Mouse (Mus musculus): ENCODE measurements around the gene Yy1. TPM values are rescaled to one million over a fixed set of nuclear protein-coding genes. Genes with fewer than 3 reads are reported as not detected.

Gene Yy1
- polyA plus RNA-seq, 1 experiment from 2014 or later: 11.7 TPM

GRCm38 (mm10) chr12:108759266-108759665 is 33.5 kb upstream of the Yy1 start:
- Histone ChIP-seq H3K4me2 (no peak overlapping the region), H3K4me3 (no peak overlapping the region), H3K27me3 (replicated peaks) (no peaks in the 10 kb centered on the region), H3K36me3 (no peaks in the 10 kb centered on the region), H3K4me1 (peaks cover 25% of the 10 kb centered on the region), H3K9ac (no peak overlapping the region), H3K9me3 (no peaks in the 10 kb centered on the region), H3K27ac (replicated peaks) (no peak overlapping the region)
- 74% methylated on average over 11 of the region's 11 CpGs for WGBS
- ATAC-seq (ENCODE audit: extremely low read depth, insufficient number of reproducible peaks, low FRiP score, low TSS enrichment): no peak

GRCm38 (mm10) chr12:108760016-108760415 is 32.8 kb upstream of the Yy1 start:
- 50% methylated on average over 6 of the region's 6 CpGs for WGBS
- H3K4me1 ChIP-seq: peaks cover 25% of the 10 kb centered on the region
- no peak for ATAC-seq (ENCODE audit: extremely low read depth, insufficient number of reproducible peaks, low FRiP score, low TSS enrichment)

GRCm38 (mm10) chr12:108760500-108761020 is 32.2 kb upstream of the Yy1 start:
- Histone ChIP-seq H3K27ac (replicated peaks) (no peak overlapping the region), H3K36me3 (no peaks in the 10 kb centered on the region), H3K4me1 (peaks cover 25% of the 10 kb centered on the region), H3K4me3 (no peak overlapping the region), H3K27me3 (replicated peaks) (no peaks in the 10 kb centered on the region), H3K4me2 (no peak overlapping the region), H3K9me3 (no peaks in the 10 kb centered on the region), H3K9ac (no peak overlapping the region)
- no peak for ATAC-seq (ENCODE audit: extremely low read depth, insufficient number of reproducible peaks, low FRiP score, low TSS enrichment)
- WGBS: 58% methylated on average over 9 of the region's 9 CpGs

More at GRCm38 (mm10) chr12:108760016-108760415, 32.8 kb upstream of the Yy1 start:
- no peaks in the 10 kb centered on the region for H3K27me3 ChIP-seq (replicated peaks)
- no peak overlapping the region for H3K4me3 ChIP-seq
- no peaks in the 10 kb centered on the region for H3K36me3 ChIP-seq
- H3K27ac ChIP-seq (replicated peaks): no peak overlapping the region
- H3K9ac ChIP-seq: no peak overlapping the region
- no peaks in the 10 kb centered on the region for H3K9me3 ChIP-seq
- H3K4me2 ChIP-seq: no peak overlapping the region

- Histone ChIP-seq H3K27me3 (replicated peaks) (no peaks in the 10 kb centered on the region), H3K27ac (replicated peaks) (no peak overlapping the region; the same call in 1 of the 2 replicates), H3K4me3 (no peak overlapping the region), H3K36me3 (no peaks in the 10 kb centered on the region), H3K4me1 (peaks cover 32% of the 10 kb centered on the region), H3K9ac (no peak overlapping the region), H3K4me2 (no peak overlapping the region), H3K9me3 (no peaks in the 10 kb centered on the region)
- 45% methylated on average over 4 of the region's 4 CpGs for WGBS
- ATAC-seq (ENCODE audit: extremely low read depth, insufficient number of reproducible peaks, low FRiP score, low TSS enrichment): no peak
These were observed 31.6 kb upstream of the Yy1 start for GRCm38 (mm10) chr12:108761209-108761608.

DNA sequence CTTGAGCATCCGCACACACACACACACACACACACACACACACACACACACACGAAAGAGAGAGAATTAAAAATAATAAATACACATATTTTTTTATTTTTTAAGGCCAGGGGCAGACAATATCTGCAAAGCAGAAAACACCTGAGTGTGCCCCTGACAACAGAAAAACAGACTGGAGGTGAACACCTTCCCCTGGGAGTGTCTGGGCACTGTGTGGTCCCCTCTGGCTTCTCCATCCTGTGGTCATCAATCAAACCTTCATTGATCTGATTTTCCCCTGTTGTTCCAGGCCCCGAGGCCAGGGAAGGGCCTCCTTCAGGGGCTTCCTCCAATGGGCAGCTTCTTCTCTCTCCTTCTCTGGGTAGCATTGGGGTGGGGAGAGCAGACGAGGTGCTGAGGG is 31.1 kb upstream of the Yy1 start:
- Histone ChIP-seq H3K4me1 (peaks cover 36% of the 10 kb centered on the region), H3K9ac (no peak overlapping the region), H3K36me3 (no peaks in the 10 kb centered on the region), H3K4me3 (no peak overlapping the region), H3K27me3 (replicated peaks) (no peaks in the 10 kb centered on the region), H3K4me2 (no peak overlapping the region), H3K27ac (replicated peaks) (no peak overlapping the region), H3K9me3 (no peaks in the 10 kb centered on the region)
- no peak for ATAC-seq (ENCODE audit: extremely low read depth, insufficient number of reproducible peaks, low FRiP score, low TSS enrichment)
- 62% methylated on average over 4 of the region's 4 CpGs for WGBS

DNA sequence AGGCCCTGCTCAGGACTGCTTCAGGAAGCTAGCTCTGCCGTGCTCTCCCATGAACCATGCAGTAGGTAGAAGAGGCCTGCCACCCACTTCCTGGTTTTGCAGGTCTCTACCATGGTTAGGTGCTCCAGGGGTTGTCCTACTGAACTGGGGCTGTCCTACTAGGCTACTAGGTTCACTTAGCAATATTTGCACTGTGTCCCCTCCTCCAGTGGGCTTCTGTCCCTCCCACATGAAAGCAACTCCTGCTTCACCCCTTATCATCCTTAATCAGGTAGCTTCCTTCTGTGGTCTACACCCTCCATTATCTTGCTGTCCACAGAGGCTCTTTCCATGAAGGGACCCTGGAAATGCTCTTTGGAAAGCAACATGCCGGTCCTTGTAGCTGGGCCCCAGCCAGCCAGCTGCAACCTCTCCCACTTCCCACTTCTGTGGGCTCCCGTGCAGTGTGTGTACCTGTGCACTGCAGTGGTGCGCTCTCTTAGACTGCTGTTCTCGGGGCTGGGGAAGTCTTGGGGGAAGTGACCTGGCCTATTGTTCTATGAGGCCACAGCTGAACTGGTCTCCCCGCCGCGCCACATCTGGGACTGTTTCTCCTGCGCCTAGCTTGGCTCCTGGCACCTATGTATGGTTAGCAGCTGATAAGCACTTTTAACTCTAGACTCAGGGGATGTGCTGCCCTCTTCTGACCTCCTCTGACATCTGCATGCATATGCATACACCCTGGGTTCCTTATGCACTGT is 29.5 kb upstream of the Yy1 start:
- peak; percentile 56; the same call in 1 of the 2 replicates for ATAC-seq (ENCODE audit: extremely low read depth, insufficient number of reproducible peaks, low FRiP score, low TSS enrichment)
- Histone ChIP-seq H3K36me3 (no peaks in the 10 kb centered on the region), H3K27me3 (replicated peaks) (no peaks in the 10 kb centered on the region), H3K9me3 (no peaks in the 10 kb centered on the region), H3K9ac (no peak overlapping the region), H3K27ac (replicated peaks) (no peak overlapping the region), H3K4me3 (no peak overlapping the region), H3K4me1 (peaks cover 36% of the 10 kb centered on the region), H3K4me2 (0 out of 2 replicates have a peak overlapping the region, but pooled peaks have one; percentile 18)
- 45% methylated on average over 9 of the region's 9 CpGs for WGBS

DNA sequence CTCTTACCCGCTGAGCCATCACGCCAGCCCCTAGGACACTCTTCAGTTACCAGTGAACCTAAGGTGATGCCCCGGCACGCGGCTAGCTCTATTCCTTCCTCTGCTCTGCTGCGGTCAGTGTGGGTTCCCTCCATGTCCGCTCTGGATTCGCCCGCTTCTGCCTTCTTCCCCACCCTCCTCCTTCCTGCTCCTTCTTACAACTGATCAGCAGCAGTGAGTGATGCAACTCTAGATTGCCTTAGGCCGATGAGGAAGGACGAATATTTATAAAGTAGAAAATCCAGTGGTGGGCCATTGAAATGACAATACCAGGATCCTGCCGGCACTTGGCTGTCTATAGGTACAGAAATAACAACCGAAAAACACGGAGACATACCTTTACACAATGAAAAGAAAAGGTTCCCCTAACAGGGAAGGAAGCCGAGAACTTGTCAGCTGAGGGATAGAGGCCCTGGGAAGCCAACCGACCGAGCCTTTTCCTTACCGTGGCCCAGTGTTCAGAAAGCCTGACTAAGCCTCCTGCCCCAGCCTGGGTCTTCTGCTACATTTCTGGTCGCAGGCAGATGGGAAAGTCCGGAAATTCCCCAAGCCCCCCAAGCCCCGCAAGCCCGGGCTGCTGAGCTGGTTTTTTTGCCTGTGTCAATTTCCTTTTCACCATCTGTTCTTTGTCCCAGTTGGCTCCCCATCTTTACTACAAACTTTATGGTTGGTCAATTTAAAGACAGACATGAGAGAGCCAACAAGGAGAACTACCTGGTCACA is 27.7 kb upstream of the Yy1 start:
- H3K4me3 ChIP-seq: peak overlapping the region; percentile 49
- peak overlapping the region; percentile 82 for H3K27ac ChIP-seq (replicated peaks)
- ATAC-seq (ENCODE audit: extremely low read depth, insufficient number of reproducible peaks, low FRiP score, low TSS enrichment): no peak
- H3K4me1 ChIP-seq: peaks cover 31% of the 10 kb centered on the region
- H3K9me3 ChIP-seq: no peaks in the 10 kb centered on the region
- H3K4me2 ChIP-seq: peak overlapping the region; percentile 68
- 70% methylated on average over 22 of the region's 22 CpGs for WGBS
- H3K36me3 ChIP-seq: no peaks in the 10 kb centered on the region
- no peaks in the 10 kb centered on the region for H3K27me3 ChIP-seq (replicated peaks)
- peak overlapping the region; percentile 71 for H3K9ac ChIP-seq

DNA sequence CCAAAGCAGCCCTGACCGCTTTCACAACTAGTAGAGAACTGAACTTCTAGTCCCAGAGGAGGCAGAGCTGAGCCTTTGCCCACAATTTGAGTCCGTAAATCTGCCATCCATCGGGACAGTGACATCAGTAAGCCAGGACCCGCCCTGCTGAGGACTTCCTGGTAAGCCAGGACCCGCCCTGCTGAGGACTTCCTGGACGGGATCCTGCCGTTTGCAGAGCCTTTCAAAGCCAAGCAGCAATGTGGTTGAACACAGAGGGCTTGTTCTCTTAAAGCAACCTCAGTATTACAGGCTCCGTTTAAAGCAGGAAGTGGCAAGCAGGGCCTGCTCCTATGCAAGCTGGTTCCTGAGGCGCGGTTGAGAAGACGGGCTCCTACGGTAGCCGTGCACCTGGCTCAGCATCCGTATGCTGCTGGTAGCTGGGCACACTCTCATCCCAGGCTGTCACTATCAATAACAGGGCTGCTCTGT is 27.0 kb upstream of the Yy1 start:
- Histone ChIP-seq H3K9ac (peak overlapping the region; percentile 71), H3K36me3 (no peaks in the 10 kb centered on the region), H3K4me1 (peaks cover 27% of the 10 kb centered on the region), H3K27me3 (replicated peaks) (no peaks in the 10 kb centered on the region), H3K9me3 (no peaks in the 10 kb centered on the region), H3K27ac (replicated peaks) (peak overlapping the region; percentile 82), H3K4me3 (peak overlapping the region; percentile 49), H3K4me2 (peak overlapping the region; percentile 68)
- ATAC-seq (ENCODE audit: extremely low read depth, insufficient number of reproducible peaks, low FRiP score, low TSS enrichment): no peak
- 18% methylated on average over 14 of the region's 14 CpGs for WGBS

DNA sequence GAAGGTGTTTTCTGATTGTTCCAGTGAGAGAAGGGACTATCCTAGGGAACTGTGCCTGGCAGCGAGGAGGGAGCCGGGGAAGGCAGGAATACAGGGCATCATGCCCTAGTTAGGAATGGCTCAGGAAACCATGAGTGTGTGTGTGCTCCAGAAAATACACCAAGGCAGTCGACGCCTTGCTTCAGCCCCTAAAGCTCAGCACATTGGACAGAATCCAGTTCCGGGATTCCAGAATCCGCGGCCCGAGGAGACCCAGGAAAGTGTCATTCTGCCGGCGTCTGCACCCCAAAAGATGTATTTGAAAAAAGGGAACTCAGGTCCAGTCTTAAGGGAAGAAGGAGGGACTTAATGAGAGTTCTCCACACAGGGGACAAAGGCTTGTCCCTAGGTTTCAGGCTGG is 26.5 kb upstream of the Yy1 start:
- ATAC-seq (ENCODE audit: extremely low read depth, insufficient number of reproducible peaks, low FRiP score, low TSS enrichment): no peak
- H3K4me2 ChIP-seq: peak overlapping the region; percentile 68
- H3K36me3 ChIP-seq: no peaks in the 10 kb centered on the region
- no peaks in the 10 kb centered on the region for H3K27me3 ChIP-seq (replicated peaks)
- H3K4me1 ChIP-seq: peaks cover 23% of the 10 kb centered on the region
- H3K27ac ChIP-seq (replicated peaks): peak overlapping the region; percentile 82
- H3K9ac ChIP-seq: peak overlapping the region; percentile 71
- H3K4me3 ChIP-seq: peak overlapping the region; percentile 49
- 54% methylated on average over 10 of the region's 10 CpGs for WGBS
- no peaks in the 10 kb centered on the region for H3K9me3 ChIP-seq

- peak overlapping the region; percentile 82; the same call in 1 of the 2 replicates for H3K27ac ChIP-seq (replicated peaks)
- peak overlapping the region; percentile 30; the same call in 1 of the 2 replicates for H3K9ac ChIP-seq
- no peak for ATAC-seq (ENCODE audit: extremely low read depth, insufficient number of reproducible peaks, low FRiP score, low TSS enrichment)
- no peaks in the 10 kb centered on the region for H3K27me3 ChIP-seq (replicated peaks)
- WGBS: 26% methylated on average over 7 of the region's 7 CpGs
- no peak overlapping the region for H3K4me3 ChIP-seq
- peak overlapping the region; percentile 68 for H3K4me2 ChIP-seq
- no peaks in the 10 kb centered on the region for H3K36me3 ChIP-seq
- no peaks in the 10 kb centered on the region for H3K9me3 ChIP-seq
- peaks cover 22% of the 10 kb centered on the region for H3K4me1 ChIP-seq
These were observed 25.9 kb upstream of the Yy1 start for GRCm38 (mm10) chr12:108766866-108767265.

DNA sequence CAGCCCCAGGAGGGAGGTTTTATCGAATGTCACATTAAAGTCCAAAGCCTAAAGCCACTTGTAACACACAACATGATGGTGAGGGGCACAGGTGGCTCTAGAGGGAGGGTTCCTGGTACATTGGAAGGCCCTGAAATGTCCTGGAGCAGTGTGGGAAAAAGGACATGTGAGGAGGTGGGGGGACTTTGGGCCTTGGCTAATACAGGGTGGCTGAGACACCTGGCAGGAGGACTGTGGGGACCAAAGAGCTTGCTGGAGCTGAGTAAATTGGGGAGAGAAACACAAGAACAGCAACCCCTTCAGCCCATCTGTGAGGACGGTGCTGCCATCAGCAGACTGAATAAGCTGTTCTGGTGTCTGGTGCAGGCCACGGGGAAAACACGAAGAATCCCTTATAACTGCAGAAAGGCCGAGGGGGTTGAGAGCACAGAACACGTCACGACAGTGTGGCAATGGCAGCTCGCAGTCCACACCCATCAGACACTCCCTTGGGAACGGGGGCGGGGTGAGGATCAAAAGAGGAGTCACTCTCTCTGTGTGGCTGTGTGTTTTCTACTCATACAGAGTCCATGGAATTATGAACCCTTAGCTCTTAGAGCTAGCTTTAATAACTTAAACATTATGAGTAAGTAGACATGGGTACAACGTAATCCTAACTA is 24.4 kb upstream of the Yy1 start:
- Histone ChIP-seq H3K27ac (replicated peaks) (no peak overlapping the region), H3K9me3 (no peaks in the 10 kb centered on the region), H3K4me2 (no peak overlapping the region), H3K27me3 (replicated peaks) (no peaks in the 10 kb centered on the region), H3K4me3 (no peak overlapping the region), H3K36me3 (no peaks in the 10 kb centered on the region), H3K4me1 (peaks cover 16% of the 10 kb centered on the region), H3K9ac (no peak overlapping the region)
- no peak for ATAC-seq (ENCODE audit: extremely low read depth, insufficient number of reproducible peaks, low FRiP score, low TSS enrichment)
- WGBS: 73% methylated on average over 11 of the region's 11 CpGs

Data from heart, embryonic 13.5 days (tissue).